Mouse (Mus musculus): ENCODE data around the gene Col2a1. TPM values are rescaled to one million over a fixed set of nuclear protein-coding genes. Genes with fewer than 3 reads are reported as not detected.

Col2a1 gene
- total RNA-seq (2021), result not detected in 2 replicates
- long read RNA-seq, result 0 reads

- peak; percentile 31 for DNase-seq
Measured at GRCm38 (mm10) chr15:98003822-98004739, at the start of gene Col2a1. Col2a1 (minus strand) TSS chr15:98004695.

- no peak for DNase-seq
Measured at GRCm38 (mm10) chr15:98051685-98052084, 47.2 kb upstream of the Col2a1 start.

GRCm38 (mm10) chr15:98048918-98049700, 44.6 kb upstream of the Col2a1 start:
- DNase-seq, result no peak

- DNase-seq, result no peak
Measured at GRCm38 (mm10) chr15:98044387-98044786, 39.9 kb upstream of the Col2a1 start.

GRCm38 (mm10) chr15:98043967-98044366, 39.5 kb upstream of the Col2a1 start:
- no peak for DNase-seq

- DNase-seq, result no peak
Measured at GRCm38 (mm10) chr15:98042508-98042907, 38.0 kb upstream of the Col2a1 start.

- DNase-seq, result no peak
Measured at GRCm38 (mm10) chr15:98039682-98040081, 35.2 kb upstream of the Col2a1 start.

GRCm38 (mm10) chr15:98036578-98036977, 32.1 kb upstream of the Col2a1 start:
- DNase-seq, result no peak

- no peak for DNase-seq
Measured at GRCm38 (mm10) chr15:98035076-98035755, 30.7 kb upstream of the Col2a1 start.

- DNase-seq, result no peak
Measured at GRCm38 (mm10) chr15:98033233-98033748, 28.8 kb upstream of the Col2a1 start.

GRCm38 (mm10) chr15:98029798-98030197, 25.3 kb upstream of the Col2a1 start:
- DNase-seq, result no peak

- DNase-seq, result no peak
Measured at GRCm38 (mm10) chr15:98026967-98027904, 22.7 kb upstream of the Col2a1 start.

- no peak for DNase-seq
Measured at GRCm38 (mm10) chr15:98025611-98026010, 21.1 kb upstream of the Col2a1 start.

GRCm38 (mm10) chr15:98023137-98023536, 18.6 kb upstream of the Col2a1 start:
- DNase-seq, result no peak

GRCm38 (mm10) chr15:98021886-98022285, 17.4 kb upstream of the Col2a1 start:
- no peak for DNase-seq

- DNase-seq, result no peak
Measured at GRCm38 (mm10) chr15:98019047-98019446, 14.6 kb upstream of the Col2a1 start.

GRCm38 (mm10) chr15:98017925-98018324, 13.4 kb upstream of the Col2a1 start:
- DNase-seq, result no peak

- DNase-seq, result no peak
Measured at GRCm38 (mm10) chr15:98012810-98013209, 8.3 kb upstream of the Col2a1 start.

- no peak for DNase-seq
Measured at GRCm38 (mm10) chr15:98005181-98005580, 686 bp upstream of the Col2a1 start.

GRCm38 (mm10) chr15:98004740-98005159, 255 bp upstream of the Col2a1 start:
- no peak for DNase-seq
